Mouse (Mus musculus) embryo, embryonic 10 days (tissue): Measurements from ENCODE around the gene Smoc1.

ENCODE experiments used
- DNase-seq: peaks from one replicate; pipeline ENCODE4 v3.0.0-alpha.2; 2015; ENCODE audit warnings: low spot score

Gene Smoc1

DNA sequence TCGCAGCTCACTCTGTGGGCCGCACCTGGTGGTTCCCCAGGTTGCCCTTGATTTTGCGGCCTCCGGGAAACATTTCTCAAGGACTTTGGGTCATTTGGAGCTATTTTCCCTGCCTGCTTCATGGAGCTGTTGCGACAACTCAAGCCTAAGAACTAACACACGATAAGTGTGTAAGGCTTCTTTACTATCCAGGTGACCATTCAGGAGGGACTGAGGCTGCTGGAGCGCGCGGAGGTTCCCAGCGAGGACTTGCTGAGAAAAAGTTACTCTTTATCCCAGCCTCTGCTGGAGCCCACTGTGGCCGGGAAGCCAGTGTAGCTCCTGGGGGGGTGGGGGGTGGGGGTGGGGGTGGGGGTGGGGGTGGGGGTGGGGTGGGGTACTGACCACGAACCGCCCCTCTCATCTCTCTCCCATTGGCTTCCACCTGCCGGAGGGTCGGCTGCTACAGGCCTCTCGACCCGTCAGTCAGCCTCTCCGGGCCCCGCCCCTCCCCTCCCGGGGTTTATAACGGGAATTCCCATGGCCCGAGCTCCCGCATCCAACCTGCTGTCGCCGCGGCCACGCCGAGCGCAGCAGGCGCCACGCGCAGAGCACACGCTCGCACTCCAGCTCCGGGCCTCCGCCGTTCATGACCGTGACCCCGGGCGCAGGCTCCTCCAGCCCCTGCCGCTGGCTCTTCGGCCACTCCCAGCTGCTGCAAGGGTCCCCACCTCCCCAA, at the start of gene Smoc1:
TSS of gene Smoc1 (plus strand) at position 532 of the 718 bp plus-strand sequence.
- peak; percentile 78 for DNase-seq

DNA sequence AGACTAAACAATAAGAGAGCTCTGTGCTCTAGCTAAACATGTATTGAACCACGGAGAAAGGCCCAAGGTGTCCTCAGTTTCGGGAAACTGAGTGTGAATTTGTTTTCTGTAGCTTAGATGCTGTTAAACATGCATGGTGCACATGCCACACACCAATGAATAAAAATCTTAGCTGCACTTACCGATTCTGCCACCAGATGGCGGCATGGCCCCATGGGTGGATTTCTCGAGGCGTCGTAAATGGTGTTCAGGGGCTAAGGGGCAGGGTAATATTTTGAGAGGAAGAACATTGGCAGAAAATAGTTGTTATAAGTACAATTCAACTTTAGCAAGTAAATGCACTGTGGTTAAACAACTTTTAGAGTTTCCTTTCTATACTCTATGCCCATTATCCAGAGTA, 44.3 kb upstream of the Smoc1 start:
- peak; percentile 77 for DNase-seq

DNA sequence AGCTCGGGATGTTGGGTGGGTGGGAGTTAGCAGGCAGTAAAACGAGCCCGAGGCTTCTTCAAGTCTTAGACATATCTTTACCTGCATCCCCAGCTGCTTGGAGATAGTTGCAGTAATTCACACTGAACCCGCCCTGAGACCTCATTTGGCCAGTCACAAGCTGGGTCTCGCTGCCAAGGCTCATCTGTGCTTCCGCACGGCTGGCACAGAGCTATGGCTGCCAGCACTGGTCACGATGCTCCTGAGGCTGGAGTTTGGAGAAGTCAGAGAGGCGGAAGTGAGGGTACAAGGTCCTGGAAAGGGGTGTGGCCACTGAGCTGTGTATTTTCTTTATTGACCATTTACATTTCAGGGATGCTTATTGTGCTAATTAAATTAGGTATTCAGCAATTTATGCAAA, 42.9 kb upstream of the Smoc1 start:
- DNase-seq = no peak

DNA sequence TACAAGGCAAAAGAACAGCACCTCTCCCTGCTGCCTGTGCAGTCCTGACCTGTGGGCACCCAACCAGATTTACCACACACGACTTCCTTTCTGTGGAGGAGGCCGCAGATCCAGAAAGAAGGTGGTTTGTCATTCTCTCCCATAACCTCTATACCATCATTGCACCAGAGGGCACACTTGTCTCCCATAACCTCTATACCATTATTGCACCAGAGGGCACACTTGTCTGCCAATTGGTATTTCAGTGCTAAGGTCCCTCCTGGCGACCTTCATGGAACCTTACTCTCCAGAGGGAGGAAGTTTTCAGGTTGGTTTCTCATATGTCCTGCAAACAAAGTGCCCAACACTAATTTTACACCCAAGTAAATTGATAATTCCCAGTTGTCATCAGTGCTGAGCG, 40.0 kb upstream of the Smoc1 start:
- no peak for DNase-seq

DNA sequence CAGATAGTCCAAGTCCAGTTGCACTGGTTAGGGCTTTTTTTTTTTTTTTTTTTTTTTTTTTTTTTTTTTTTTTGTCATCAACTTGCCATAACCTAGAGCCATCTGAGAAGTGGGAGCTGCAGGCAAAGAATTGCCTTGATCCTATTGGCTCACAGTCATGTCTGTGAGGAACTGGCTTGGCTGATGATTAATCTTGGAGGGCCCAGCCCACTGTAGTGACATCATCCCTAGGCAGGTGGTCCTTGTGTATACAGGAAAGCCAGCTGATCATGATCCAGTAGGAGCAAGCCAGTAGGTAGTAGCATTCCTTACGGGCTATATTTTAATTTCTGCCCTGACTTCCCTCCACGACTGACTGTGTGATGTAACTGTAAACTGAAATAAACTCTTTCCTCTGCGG, 38.3 kb upstream of the Smoc1 start:
- DNase-seq = no peak

DNA sequence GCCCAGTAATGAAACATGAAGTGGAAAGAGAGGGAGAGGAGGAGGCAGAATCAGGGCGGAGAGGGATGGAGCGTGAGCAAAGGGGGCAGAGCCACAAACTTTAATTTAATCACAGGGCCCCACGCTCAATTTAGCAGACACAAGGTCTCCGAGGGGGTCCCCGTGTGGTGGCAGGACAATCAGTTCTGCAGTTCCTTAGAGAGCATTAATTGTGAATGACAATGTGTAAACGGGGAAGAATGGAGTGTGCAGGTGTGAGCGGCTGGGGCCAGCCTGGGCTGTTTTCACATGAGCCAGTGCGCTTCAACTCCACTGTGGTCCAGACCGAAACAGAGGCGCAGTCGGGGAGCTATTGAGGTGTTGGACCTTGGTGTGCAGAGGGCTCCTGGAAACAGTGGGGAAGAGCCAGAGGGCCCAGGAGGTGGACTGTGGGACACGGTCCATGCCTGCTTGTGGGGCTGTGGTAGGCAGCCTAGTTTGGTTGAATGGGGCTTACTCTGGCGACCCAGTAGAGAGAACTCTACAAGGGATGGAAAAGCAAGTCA, 35.6 kb upstream of the Smoc1 start:
- DNase-seq = no peak

DNA sequence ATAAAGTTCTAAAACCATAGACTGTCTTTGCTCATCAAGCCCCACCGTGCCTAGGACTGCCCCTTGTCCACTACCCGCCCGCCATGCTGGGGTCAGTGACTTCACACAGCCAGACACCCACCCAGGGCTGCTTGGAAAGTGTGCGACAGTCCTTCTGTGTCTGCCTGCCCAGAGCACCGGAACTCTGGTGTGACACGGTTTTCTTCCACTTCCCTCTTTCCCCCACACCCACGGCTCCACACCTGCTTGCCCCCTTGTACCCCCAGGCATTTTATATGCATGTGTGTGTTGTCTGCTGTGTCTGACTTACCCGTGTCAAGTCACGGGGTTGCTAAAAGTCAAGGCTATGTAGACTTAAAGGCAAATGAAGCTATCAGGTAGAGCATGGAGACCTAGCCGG, 34.8 kb upstream of the Smoc1 start:
- no peak for DNase-seq

DNA sequence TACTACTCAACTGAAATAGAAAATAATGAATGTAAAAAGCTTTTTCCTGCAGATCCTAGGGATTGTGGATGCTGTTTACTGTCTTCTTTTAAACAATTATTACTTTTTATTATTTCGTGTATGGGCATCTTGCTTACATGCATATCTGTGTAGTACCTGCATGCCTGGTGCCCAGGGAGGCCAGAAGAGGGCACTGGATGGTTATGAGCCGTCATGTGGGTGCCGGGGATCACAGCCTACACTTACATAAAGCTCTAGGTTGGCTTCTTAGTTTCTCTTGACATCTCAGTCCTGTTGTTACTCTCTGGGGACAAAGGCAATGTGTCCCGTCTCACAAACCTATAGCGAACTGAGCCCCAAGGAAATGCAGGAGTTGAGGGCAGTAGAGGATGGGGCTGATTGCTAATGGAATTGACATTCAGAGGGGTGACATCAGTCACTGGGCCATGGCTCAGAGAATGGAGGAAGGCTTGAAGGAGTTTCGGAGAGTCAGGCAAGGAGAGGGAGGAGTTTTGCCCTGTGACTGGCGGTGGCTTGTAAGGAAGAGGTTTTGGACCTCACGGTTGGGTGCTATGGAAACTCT, 34.0 kb upstream of the Smoc1 start:
- DNase-seq = no peak

DNA sequence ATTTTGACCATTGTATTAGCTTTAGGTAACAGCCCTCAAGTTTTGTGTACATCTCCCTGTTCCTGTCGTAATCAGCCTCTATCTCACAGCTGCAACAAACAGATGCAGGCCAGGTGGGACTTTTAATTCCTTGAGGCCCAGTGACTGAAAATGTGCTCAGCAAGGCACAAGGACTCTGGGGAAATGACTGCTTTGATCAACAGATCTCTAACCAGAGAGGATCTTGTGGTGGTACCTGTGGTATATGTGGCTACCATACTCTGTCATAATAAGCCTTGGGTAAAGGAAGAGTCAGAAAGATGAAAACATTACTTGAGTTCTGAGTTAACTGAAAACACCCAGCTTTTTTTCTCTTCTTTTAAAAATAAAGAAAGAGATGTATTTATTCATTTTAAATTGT, 32.8 kb upstream of the Smoc1 start:
- DNase-seq = no peak

DNA sequence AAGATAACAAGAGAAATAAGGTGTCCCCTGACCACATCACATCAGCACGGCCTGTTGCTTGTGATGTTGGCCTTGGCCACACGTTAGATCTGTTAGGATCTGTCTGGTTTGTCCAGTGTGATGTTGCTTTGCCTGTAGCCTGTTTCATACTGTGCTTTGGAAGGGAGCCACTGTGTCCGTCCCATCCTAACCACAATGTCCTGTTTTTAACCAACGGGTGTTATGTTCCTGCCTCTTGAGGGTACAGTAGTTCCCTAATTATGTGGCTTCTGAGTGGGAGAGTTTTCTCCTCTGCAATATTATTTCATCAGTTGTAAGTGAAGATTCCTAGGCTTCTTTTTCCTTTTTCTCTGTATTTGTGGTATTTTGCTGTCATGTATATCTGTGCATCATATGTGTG, 31.3 kb upstream of the Smoc1 start:
- DNase-seq = no peak

DNA sequence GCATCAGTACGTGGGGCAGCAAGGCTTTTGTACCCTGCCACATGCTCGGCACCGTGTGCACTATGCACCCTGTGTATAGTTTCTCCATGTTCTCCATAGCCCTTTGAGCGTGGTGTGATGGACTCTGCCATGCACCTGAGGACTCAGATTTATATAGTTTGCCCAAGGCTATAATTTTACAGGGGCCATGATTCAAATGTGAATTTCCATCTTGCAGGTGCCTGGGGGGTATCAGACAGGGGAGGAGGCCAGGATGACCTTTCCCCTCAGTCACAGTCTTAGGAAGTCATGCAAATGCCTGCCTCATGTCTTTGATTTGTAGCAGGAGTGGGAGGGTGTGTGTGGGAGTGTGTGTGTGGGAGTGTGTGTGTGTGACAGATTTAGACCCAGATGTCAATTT, 29.0 kb upstream of the Smoc1 start:
- peak; percentile 26 for DNase-seq

DNA sequence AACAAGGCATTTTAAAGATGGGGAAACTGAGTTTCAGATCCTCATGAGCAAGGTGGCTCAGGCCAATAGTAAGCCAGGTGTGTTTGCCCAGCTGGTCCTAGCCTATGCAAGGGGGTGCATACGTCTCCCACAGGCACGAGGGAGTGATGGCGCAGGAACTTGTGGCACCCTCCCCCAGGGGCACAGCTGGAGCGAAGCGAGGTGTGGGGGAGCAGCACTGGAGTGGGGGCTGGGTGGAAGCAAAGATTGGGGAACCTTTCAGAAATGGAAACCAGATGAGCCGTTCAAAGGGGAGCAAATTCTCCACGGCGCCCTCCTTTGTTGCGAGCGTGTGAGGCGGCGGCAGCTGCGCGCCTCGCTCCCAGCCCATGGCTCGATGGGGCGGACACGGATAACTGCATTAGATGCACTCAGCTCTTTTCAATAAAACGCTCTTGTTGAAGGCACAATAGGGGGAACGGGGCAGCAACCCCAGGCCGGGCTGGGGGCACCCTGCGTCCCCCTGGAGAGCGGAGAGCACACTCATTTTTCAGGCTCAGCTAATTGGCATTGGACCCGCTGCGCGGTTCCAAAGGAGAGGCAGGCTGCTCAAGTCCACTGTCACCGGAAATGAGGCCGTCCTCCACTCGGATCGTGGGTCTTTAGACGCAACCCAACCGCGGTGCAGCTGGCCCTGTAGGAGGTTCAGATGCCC, 27.9 kb upstream of the Smoc1 start:
- peak; percentile 76 for DNase-seq

DNA sequence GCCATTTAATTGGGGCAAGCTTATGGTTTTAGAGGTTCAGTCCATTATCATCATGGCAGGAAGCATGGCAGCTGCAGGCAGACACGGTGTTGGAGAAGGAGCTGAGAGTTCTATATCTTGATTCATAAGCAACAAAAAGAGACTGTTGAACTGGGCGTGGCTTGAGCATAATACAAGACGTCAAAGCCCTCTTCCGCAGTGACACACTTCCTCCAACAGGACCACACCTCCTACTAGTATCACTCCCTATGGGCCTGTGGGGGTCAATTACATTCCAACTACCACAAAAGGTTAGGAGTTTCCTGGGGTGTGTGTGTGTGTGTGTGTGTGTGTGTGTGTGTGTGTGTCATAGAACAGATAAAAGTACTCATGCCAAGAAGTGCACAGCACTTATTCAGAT, 25.7 kb upstream of the Smoc1 start:
- DNase-seq = no peak

DNA sequence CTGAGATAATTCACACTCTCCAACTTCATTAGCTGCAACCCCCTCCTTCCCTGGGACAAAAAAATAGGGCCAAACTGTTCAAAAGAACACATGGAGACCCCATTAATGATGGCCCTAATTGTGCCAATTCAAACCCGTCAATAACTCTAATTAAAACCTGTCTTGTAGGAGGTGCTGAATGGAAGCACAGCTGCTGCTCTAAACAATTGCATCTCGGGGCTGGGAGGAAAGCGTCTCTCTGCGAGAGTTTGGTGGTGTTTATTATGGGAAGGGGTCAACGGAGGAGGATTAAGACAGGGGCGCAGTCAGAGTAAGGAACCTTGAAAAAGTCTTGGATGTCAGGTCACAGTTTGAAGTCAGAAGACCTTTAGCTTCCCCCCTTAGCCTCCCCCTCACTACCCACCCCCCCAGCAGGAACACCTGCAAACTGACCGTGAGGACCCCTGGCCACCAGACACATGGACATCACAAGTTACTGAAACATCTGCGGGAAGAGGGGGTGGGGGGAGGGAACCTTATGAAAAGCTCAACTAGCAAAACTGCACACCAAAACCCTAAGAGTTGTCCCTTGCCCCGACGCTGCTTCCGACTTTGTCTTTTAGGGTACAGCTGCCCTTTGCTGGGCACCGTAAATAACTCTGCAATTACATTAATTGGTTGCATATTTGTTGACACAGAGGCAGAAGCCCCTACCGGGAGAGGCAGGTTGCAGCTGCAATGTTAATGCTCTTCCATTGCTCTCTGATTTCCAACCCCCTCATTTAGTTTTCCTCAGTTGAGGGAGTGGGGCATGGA, 23.6 kb upstream of the Smoc1 start:
- peak; percentile 58 for DNase-seq

DNA sequence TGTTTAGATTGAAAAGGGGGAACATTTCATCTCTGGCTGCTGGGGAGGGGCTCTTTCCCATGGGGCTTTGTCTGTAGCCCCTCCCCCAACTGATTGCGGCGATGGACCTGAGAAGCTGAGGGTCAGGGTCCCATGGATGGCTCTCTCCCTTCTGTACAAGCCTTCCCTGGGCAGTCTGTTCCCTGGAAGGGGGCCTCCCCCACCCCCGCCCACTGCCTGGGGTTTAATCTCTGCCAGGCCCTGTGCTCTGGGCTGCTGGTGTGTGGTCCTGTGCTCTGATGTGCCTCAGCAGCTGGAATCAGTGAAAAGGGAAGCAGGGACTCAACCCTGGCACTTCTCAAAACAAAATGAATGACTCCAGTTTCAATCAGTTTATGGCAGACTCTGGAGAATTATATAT, 16.8 kb upstream of the Smoc1 start:
- peak; percentile 51 for DNase-seq

DNA sequence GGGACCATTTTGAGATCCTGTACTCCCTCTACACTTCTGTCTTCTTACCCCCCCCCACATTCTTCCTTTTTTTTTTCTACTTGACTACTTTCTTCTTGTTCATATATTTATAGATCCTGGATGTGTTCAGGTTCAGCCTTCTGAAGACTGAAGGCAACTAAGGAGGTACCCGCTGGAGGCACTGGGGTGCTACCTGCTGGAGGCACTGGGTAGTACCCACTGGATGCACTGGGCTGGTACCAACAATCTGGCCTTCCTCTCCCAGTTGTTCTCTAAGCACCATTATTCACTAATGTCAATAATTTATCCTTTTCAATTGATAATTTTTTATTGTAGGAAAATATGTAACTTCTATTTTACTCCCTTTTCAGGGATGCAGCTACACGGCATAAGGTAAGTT, 14.6 kb upstream of the Smoc1 start:
- no peak for DNase-seq

DNA sequence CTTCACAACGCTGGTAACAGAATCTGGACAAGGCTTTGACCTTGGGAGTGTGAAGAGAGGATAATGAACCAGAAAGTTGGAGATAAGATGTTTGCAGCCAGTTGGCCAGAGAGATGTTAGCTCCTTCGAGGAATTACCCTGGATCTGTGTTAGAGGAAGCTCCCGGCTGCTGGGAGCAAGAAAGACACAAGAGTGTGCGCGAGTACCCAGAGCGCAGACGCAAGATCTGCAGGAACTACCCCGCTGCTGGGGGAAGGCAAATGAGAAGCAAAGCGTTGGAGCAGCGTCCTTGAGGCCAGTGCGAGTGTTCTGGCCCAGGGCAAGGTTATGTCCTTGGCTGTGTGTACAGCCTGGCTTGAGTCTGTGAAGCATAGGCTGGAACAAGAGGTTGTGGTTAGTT, 13.1 kb upstream of the Smoc1 start:
- DNase-seq = no peak

DNA sequence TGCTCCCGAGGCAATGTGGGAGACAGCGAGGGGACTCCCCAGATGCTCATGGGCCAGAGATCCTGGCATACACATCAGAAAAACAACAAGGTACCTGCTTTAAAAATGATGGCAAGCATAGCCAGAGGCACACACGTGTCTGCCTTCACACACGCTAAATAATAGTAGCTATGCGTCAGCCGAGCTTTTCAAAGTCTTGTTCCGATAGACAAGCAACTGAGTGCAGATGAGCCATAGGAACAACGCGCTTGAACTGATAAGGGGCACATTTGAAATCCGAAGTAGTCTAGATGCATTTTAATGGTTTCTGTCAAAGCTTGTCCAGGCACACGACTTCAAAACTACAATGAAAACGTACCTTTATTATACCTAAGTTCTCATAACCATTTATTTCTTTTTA, 9.0 kb upstream of the Smoc1 start:
- DNase-seq = no peak

DNA sequence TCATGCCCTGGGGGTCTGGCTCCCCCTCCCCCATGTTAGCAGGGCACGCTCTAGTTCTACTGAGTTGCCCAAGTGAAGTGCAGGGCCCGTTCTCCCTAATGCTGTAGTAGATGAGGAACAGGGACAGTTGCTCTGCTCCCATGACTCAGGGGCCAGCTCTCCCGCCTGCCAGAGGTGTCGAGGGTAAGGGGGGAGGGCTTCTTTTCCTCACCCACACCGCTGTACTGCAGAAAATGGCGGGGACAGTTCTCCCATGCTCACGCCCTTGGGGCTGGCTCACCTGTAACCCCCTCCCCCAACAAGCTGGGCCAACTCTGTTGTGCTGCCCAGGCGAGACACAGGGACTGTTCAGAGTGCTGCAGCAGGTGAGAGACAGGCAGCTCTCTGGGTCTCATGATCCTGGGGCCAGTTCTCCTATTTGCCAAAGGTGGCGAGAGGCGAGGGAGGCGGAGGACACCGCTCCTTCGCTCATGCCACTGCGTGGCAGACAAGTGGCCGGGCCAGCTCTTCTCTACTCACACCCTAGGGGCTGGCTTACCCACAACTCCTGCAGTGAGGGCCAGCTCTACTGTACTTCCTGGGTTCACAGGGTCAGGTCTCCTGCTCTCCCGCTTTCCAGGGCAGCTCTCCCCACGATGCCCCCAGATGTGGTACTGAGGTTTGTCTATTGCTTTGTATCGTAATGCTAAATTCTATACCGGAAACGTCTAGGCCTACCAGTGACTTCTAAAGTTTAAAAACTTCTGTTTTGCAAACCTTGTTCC, 7.9 kb upstream of the Smoc1 start:
- DNase-seq = no peak

DNA sequence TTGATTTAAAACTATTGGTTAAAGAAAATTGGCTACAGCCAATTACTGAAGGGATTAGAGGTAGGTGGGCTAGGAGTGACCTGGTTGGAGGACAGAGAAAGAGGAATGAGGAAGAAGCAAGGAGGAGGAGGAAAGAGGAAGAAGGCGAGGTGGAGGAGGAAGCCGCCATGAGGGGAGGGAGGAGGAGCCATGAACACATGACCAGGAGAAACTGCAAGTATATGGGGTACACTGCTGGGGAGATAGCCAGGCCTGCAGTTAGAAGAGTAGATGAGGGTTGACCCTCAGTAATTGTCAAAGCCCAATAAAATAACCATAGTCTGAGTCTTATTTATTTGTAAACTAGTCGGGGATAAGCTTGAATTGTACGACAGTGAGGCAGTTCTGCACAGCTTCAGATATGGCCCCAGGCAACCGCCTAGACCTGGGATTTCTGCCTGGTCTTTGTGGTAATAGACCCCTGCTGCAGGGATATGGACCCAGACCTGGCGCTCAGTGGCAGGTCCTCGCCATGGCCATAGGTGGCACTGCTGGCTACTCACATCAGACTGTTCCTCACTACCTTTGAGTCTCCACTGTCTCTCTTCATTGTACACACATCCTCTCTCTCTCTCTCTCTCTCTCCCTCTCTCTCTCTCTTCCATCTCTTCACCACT, 7.2 kb upstream of the Smoc1 start:
- no peak for DNase-seq

DNA sequence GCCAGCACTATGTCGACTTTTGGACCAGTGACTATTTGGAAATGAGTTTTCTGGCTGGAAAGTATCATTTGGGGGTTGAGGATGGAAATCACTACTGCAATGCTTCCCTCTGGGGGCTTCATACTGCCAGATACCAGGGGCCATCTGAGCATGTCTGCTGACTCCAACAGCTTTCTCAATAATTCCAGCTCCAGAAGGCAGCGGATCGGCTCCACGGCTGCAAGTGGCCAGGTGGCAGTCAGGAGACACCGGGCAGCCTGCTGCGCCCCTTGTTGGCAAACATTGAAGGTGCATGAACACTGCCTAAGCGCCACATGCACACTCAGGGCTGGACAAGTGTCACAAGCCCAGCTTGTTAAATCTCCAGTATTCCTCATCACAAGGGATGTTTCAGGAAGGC, 2.2 kb upstream of the Smoc1 start:
- DNase-seq = no peak
